Mouse (Mus musculus) C2C12 (cell line): Measurements from ENCODE around the gene Rab13. TPM values are rescaled to one million over a fixed set of nuclear protein-coding genes. Genes with fewer than 3 reads are reported as not detected.

Experiments
- H3K27me3 ChIP-seq: one replicate; pipeline ENCODE4 v1.6.1; 2011; ENCODE audit not compliant: control insufficient read depth, insufficient read depth, insufficient read length
- H3K36me3 ChIP-seq: one replicate; pipeline ENCODE4 v1.6.1; 2011; ENCODE audit not compliant: control insufficient read depth, insufficient read depth
- H3K4me3 ChIP-seq: one replicate; pipeline ENCODE4 v1.5.1; 2011; ENCODE audit warnings: mild to moderate bottlenecking, control low read depth; ENCODE audit not compliant: poor library complexity, insufficient read depth, severe bottlenecking
- H3K79me2 ChIP-seq: one replicate; pipeline ENCODE4 v1.6.1; 2011; ENCODE audit not compliant: control insufficient read depth, insufficient read depth
- H3K79me3 ChIP-seq: one replicate; pipeline ENCODE4 v1.6.1; 2011; ENCODE audit warnings: low read depth, control low read depth
- H3ac ChIP-seq: one replicate; pipeline ENCODE3; 2011; ENCODE audit warnings: low read depth; ENCODE audit not compliant: control insufficient read depth, insufficient read length
- CEBPB ChIP-seq: IDR thresholded peaks from one replicate; pipeline ENCODE4 v1.6.1; 2011; ENCODE audit warnings: low read depth, mild to moderate bottlenecking, control low read depth, moderate library complexity
- CTCF ChIP-seq: IDR thresholded peaks from one replicate; pipeline ENCODE4 v1.5.1; 2011; ENCODE audit not compliant: control insufficient read depth, insufficient read depth, insufficient read length
- FOSL1 ChIP-seq: IDR thresholded peaks from one replicate; pipeline ENCODE4 v1.8.0; 2011; ENCODE audit warnings: mild to moderate bottlenecking, low read length; ENCODE audit not compliant: poor library complexity, insufficient read depth, severe bottlenecking
- MAX ChIP-seq: IDR thresholded peaks from one replicate; pipeline ENCODE4 v1.6.1; 2011; ENCODE audit warnings: mild to moderate bottlenecking, control low read depth
- MYOD1 ChIP-seq: IDR thresholded peaks from one replicate; pipeline ENCODE4 v1.6.1; 2011; ENCODE audit warnings: low read depth; ENCODE audit not compliant: control insufficient read depth, insufficient read length
- MYOG ChIP-seq: IDR thresholded peaks from one replicate; pipeline ENCODE4 v1.6.1; 2011; ENCODE audit not compliant: control insufficient read depth, insufficient read length; ENCODE audit errors: extremely low read depth
- USF1 ChIP-seq: IDR thresholded peaks from one replicate; pipeline ENCODE4 v1.6.1; 2011; ENCODE audit warnings: low read depth, mild to moderate bottlenecking, control low read depth, moderate library complexity
- long read RNA-seq, 2 experiments: library from polyadenylated mRNA; unstranded; transcript quantifications; one replicate each; pipeline ENCODE4 v2.0.0; 2019 to 2020
- polyA plus RNA-seq: library from polyadenylated mRNA; unstranded; fragments of >200 nt; fragmentation: generic; extraction: Trizol; gene quantifications from one replicate; pipeline ENCODE4 v1.2.1, GENCODE M21; 2012; ENCODE audit warnings: missing spikeins

Rab13 gene
- polyA plus RNA-seq, result 28.2 TPM
- long read RNA-seq, experiment 1, transcript Rab13-201 (8 exons, 1,107 nt), result major isoform, 32 of 43 reads
- long read RNA-seq, experiment 1, partial matches to known transcripts, result 7 of 43 reads
- long read RNA-seq, experiment 1, other reads (novel, unspliced or antisense), result 4 of 43 reads
- long read RNA-seq, experiment 2, transcript Rab13-201 (8 exons, 1,107 nt), result major isoform, 17 of 21 reads
- long read RNA-seq, experiment 2, partial matches to known transcripts, result 0 of 21 reads
- long read RNA-seq, experiment 2, other reads (novel, unspliced or antisense), result 4 of 21 reads

DNA sequence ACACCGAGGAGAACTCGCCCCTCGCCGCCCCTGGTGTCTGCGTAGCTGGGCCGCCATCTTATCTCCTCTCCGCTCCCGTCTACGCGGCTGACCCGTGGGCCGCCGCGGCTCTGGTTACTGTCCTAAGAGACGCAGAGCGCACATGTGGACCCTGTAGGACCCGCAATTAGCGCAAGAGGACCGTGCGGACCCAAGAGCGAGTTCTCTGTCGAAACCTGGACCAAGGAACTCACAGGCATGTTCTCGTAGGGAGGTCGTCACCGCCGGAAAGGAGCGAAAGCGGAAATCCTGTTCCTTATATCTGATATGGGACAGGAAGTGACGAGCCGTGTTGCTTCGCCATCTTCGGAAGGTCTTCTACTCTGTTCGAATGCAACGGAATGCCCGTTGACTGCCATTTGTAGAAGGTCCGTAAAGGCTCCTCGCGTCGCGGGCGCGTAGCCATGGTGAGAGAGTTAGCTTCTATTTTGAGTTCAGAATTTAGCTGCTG, at the start of gene Rab13, which contains the start of gene Rps27:
Gene Rab13 (plus strand): TSS at position 319 of the 490 bp plus-strand sequence.
Gene Rps27 (minus strand): TSS at position 275 of the 490 bp plus-strand sequence.
- H3K36me3 ChIP-seq, result peaks cover 44% of the 10 kb centered on the region
- TF ChIP-seq MAX (no peak), USF1 (no peak), CEBPB (no peak), MYOD1 (no peak), FOSL1 (no peak), MYOG (no peak), CTCF (no peak)
- no peaks in the 10 kb centered on the region for H3K27me3 ChIP-seq
- H3ac ChIP-seq, result peak within 1 kb of the TSS; percentile 99
- peaks cover 35% of the 10 kb centered on the region for H3K79me2 ChIP-seq
- H3K4me3 ChIP-seq, result peak within 1 kb of the TSS; percentile 84
- peaks cover 39% of the 10 kb centered on the region for H3K79me3 ChIP-seq

DNA sequence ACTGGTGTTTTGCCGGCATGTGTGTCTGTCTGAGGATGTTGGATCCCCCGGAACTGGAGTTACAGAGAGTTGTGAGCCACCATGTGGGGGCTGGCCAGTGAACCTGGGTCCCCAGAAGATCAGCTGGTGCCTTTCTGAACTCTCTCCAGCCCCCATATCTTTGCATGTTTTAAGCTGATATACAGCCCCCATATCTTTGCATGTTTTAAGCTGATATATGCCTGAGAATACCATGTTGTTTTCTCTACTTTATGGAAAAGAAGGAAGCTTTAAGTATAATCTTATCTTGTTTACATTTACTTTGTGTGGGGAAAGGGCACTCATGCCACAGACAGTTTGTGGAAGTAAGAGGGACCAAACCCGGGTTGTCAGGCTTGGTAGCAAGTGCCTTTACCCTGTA, 33.9 kb upstream of the Rab13 start:
- no peak for TF ChIP-seq MAX
- TF ChIP-seq FOSL1, result no peak
- TF ChIP-seq CEBPB, result no peak
- no peak for TF ChIP-seq MYOD1
- no peak for TF ChIP-seq CTCF
- TF ChIP-seq USF1, result no peak
- TF ChIP-seq MYOG, result no peak
- no peaks in the 10 kb centered on the region for H3K36me3 ChIP-seq
- H3K79me2 ChIP-seq, result no peaks in the 10 kb centered on the region
- H3K79me3 ChIP-seq, result no peaks in the 10 kb centered on the region
- H3K4me3 ChIP-seq, result no peak overlapping the region
- no peak overlapping the region for H3ac ChIP-seq
- H3K27me3 ChIP-seq, result no peaks in the 10 kb centered on the region

DNA sequence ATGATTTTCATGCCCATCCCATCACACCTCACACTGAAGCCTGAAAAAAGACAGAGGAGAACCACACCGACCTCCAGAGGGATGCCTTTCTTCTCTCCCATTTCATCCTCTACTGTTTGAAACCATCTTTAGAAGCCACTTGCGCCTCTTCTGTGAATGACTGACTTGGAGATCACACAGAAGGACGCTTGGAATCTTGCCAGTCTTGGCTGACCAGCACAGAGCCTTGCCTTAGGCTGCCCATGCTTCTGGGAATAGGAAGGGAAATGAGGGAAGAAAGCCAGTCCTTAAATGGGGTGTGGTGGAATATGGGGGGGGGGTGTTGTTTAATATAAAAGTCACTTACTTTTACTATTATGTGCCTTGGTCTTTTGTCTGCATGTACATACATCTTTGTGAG, 29.9 kb upstream of the Rab13 start:
- Histone ChIP-seq H3K27me3 (no peaks in the 10 kb centered on the region), H3K4me3 (no peak overlapping the region), H3ac (no peak overlapping the region), H3K36me3 (no peaks in the 10 kb centered on the region), H3K79me3 (no peaks in the 10 kb centered on the region), H3K79me2 (no peaks in the 10 kb centered on the region)
- TF ChIP-seq MAX (no peak), FOSL1 (no peak), MYOD1 (no peak), CTCF (no peak), CEBPB (no peak), MYOG (no peak), USF1 (no peak)

DNA sequence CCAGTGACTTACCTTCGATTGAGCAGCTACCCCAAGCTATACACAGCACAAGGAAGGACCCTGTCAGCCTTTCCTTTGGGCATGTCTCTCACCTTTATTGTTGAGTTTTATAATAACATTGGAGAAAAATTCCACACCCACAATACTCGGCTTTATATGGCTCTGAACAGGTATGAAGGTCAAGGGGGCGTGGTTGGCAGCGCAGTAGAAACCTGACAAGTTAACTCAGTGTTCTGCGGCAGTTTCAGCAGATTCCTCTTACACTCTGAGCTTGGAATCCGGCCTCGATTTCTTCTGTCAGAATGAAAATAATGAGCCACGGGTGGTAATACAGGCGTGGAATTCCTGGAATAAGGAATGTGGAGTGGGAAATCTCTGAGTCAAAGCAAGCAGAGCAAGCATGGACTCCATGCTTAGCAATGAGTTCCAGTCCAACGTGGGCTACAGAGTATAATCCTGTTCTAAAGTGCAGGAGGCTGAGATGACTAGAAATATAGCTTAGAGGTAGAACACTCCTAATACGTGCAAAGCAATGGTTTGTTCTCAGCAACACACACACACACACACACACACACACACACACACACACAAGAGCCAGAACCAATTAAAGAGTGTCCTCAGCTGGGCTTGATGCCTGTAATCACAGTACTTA, 22.5 kb upstream of the Rab13 start:
- TF ChIP-seq MYOG, result no peak
- TF ChIP-seq CTCF, result no peak
- TF ChIP-seq MAX, result no peak
- no peak for TF ChIP-seq CEBPB
- no peak for TF ChIP-seq MYOD1
- TF ChIP-seq FOSL1, result no peak
- no peak for TF ChIP-seq USF1
- no peaks in the 10 kb centered on the region for H3K36me3 ChIP-seq
- H3ac ChIP-seq, result no peak overlapping the region
- no peaks in the 10 kb centered on the region for H3K79me2 ChIP-seq
- H3K27me3 ChIP-seq, result no peaks in the 10 kb centered on the region
- H3K79me3 ChIP-seq, result no peaks in the 10 kb centered on the region
- H3K4me3 ChIP-seq, result no peak overlapping the region

DNA sequence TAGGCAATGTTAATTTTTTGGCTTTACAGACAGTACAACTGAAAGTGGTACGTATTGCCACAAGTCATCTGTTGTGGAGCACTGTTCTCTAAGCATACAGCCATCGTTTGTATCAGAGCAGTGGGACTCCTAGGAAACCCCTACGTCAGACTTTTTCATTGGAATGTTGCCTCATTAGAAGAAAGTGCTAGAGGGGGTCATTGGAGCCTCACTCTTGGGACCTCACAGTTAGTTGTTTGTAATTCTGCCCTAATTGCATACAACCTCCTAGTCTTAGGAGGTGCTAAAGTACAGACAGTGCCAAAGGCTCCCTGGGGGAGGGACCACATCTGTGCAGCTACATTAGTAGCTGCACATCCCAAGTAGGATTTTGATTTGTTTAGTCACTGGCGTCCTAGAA, 18.7 kb upstream of the Rab13 start:
- no peak overlapping the region for H3K4me3 ChIP-seq
- no peaks in the 10 kb centered on the region for H3K79me3 ChIP-seq
- H3K79me2 ChIP-seq, result no peaks in the 10 kb centered on the region
- H3K36me3 ChIP-seq, result no peaks in the 10 kb centered on the region
- no peaks in the 10 kb centered on the region for H3K27me3 ChIP-seq
- H3ac ChIP-seq, result no peak overlapping the region
- no peak for TF ChIP-seq MYOG
- TF ChIP-seq CTCF, result no peak
- no peak for TF ChIP-seq CEBPB
- TF ChIP-seq MAX, result no peak
- TF ChIP-seq FOSL1, result no peak
